Mouse (Mus musculus) MEL (cell line): ENCODE data around the gene Maml2.

Experiments
- BHLHE40 ChIP-seq: IDR thresholded peaks from 2 replicates; pipeline ENCODE4 v1.6.1; 2012; ENCODE audit warnings: low read depth, mild to moderate bottlenecking, inconsistent platforms, low read length, improper control_type of control experiment, borderline replicate concordance
- CHD2 ChIP-seq: IDR thresholded peaks from 2 replicates; pipeline ENCODE4 v1.6.1; 2011; ENCODE audit warnings: low read length, improper control_type of control experiment
- CTCF ChIP-seq, 3 experiments: IDR thresholded peaks in 2 of 3; conservative IDR thresholded peaks in 1 of 3; 2 replicates each; pipeline ENCODE4 v1.5.1; 2011 to 2012; ENCODE audit warnings: low read length in 3 of 3, low read depth in 2 of 3, mild to moderate bottlenecking in 2 of 3, improper control_type of control experiment in 1 of 3, inconsistent platforms in 1 of 3, mixed read lengths in 1 of 3, moderate library complexity in 1 of 3; ENCODE audit not compliant: control insufficient read depth in 1 of 3, insufficient read depth in 1 of 3, poor library complexity in 1 of 3, severe bottlenecking in 1 of 3
- EP300 ChIP-seq, 2 experiments: IDR thresholded peaks; 2 replicates each; pipeline ENCODE4 v1.6.1; 2011; ENCODE audit warnings: improper control_type of control experiment in 2 of 2, low read length in 2 of 2, low read depth in 1 of 2, mild to moderate bottlenecking in 1 of 2
- KAT2A ChIP-seq: conservative IDR thresholded peaks from 2 replicates; pipeline ENCODE4 v1.6.1; 2012; ENCODE audit warnings: low read depth, low read length, improper control_type of control experiment, inconsistent platforms
- MAZ ChIP-seq: IDR thresholded peaks from 2 replicates; pipeline ENCODE4 v1.6.1; 2012; ENCODE audit warnings: low read depth, mild to moderate bottlenecking, inconsistent platforms, low read length, improper control_type of control experiment
- MEF2A ChIP-seq: IDR thresholded peaks from 2 replicates; pipeline ENCODE4 v1.6.1; 2014; ENCODE audit warnings: low read depth, mild to moderate bottlenecking, inconsistent platforms, low read length, improper control_type of control experiment; ENCODE audit not compliant: poor library complexity, insufficient replicate concordance, severe bottlenecking; ENCODE audit errors: extremely low read depth
- MYC ChIP-seq: IDR thresholded peaks from 2 replicates; pipeline ENCODE4 v1.6.1; 2011; ENCODE audit warnings: low read depth, mild to moderate bottlenecking, low read length, improper control_type of control experiment, moderate library complexity
- POLR2A ChIP-seq, 2 experiments: IDR thresholded peaks; 2 replicates each; pipeline ENCODE4 v1.6.1; 2011 to 2012; ENCODE audit warnings: low read length in 2 of 2, mild to moderate bottlenecking in 2 of 2, control low read depth in 1 of 2, improper control_type of control experiment in 1 of 2, low read depth in 1 of 2, moderate library complexity in 1 of 2; ENCODE audit not compliant: control insufficient read depth in 1 of 2, insufficient read depth in 1 of 2, poor library complexity in 1 of 2
- TCF12 ChIP-seq: IDR thresholded peaks from 2 replicates; pipeline ENCODE4 v1.6.1; 2014; ENCODE audit warnings: low read depth, mild to moderate bottlenecking, inconsistent platforms, low read length, improper control_type of control experiment, moderate library complexity
- USF1 ChIP-seq: IDR thresholded peaks from 2 replicates; pipeline ENCODE4 v1.6.1; 2014; ENCODE audit warnings: low read depth, mild to moderate bottlenecking, inconsistent platforms, low read length, improper control_type of control experiment, moderate library complexity
- USF2 ChIP-seq, 2 experiments: IDR thresholded peaks; 2 replicates each; pipeline ENCODE4 v1.6.1; 2011 to 2012; ENCODE audit warnings: improper control_type of control experiment in 2 of 2, low read length in 2 of 2, borderline replicate concordance in 1 of 2, inconsistent platforms in 1 of 2, low read depth in 1 of 2, mild to moderate bottlenecking in 1 of 2; ENCODE audit not compliant: insufficient read depth in 1 of 2

DNA sequence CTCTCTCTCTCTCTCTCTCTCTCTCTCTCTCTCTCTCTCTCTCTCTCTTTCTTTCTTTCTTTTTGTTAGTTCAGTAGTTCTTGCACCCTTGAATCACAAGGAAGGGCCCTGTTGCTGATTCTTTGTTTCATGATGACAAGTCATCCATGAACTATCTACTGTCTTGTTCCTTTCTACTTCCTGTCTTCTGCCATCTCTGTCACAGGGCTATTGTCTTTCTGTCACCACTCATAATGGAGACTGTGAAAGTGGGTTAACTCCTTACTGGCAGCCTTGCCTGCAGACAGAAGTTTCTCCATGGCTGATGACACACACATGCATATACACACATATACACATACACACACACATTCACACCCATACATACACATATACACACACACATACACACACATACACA lies 216.7 kb downstream of the Maml2 start:
- TF ChIP-seq EP300 (IDR thresholded peaks at IDR 0.05; ENCODE audit: low read depth in 1 of 2, low read length in 2 of 2) (no peak), USF1 (no peak), TCF12 (no peak), MYC (no peak), CTCF (IDR thresholded peaks at IDR 0.05 in 2 of 3, conservative IDR thresholded peaks at IDR 0.05 in 1 of 3; ENCODE audit: control insufficient read depth in 1 of 3, insufficient read depth in 1 of 3, low read depth in 2 of 3, low read length in 3 of 3, poor library complexity in 1 of 3, severe bottlenecking in 1 of 3) (no peak), USF2 (IDR thresholded peaks at IDR 0.05; ENCODE audit: borderline replicate concordance in 1 of 2, insufficient read depth in 1 of 2, low read depth in 1 of 2, low read length in 2 of 2) (no peak), BHLHE40 (no peak), POLR2A (IDR thresholded peaks at IDR 0.05; ENCODE audit: control insufficient read depth in 1 of 2, insufficient read depth in 1 of 2, low read depth in 1 of 2, low read length in 2 of 2, poor library complexity in 1 of 2) (no peak), CHD2 (no peak), MEF2A (no peak), KAT2A (no peak), MAZ (no peak)
